Mouse (Mus musculus) MEL (cell line): Measurements from ENCODE around the gene Bst2. TPM values are rescaled to one million over a fixed set of nuclear protein-coding genes. Genes with fewer than 3 reads are reported as not detected.

Source experiments
- DNase-seq: peaks from one replicate; pipeline ENCODE4 v3.0.0; 2011; ENCODE audit warnings: low read depth, low spot score
- H3K27ac ChIP-seq: 2 replicates; pipeline ENCODE4 v1.5.1; 2012; ENCODE audit warnings: low read depth, mild to moderate bottlenecking, control low read depth, low read length, moderate library complexity; ENCODE audit not compliant: control insufficient read depth
- H3K27me3 ChIP-seq, 2 experiments: fragments of 150-350 bp in 1 of 2; sonication (generic) in 1 of 2; 2 replicates each; pipeline ENCODE4 v1.6.1; 2012; ENCODE audit warnings: low read length in 2 of 2, mild to moderate bottlenecking in 2 of 2, improper control_type of control experiment in 1 of 2, moderate library complexity in 1 of 2; ENCODE audit not compliant: insufficient read depth in 2 of 2, control insufficient read depth in 1 of 2
- H3K36me3 ChIP-seq, 2 experiments: 2 replicates each; pipeline ENCODE4 v1.6.1; 2012 to 2014; ENCODE audit warnings: low read length in 2 of 2, improper control_type of control experiment in 1 of 2, inconsistent platforms in 1 of 2, mild to moderate bottlenecking in 1 of 2; ENCODE audit not compliant: insufficient read depth in 2 of 2, control insufficient read depth in 1 of 2
- H3K4me1 ChIP-seq, 2 experiments: fragments of 150-350 bp in 1 of 2; sonication (generic) in 1 of 2; 2 replicates each; pipeline ENCODE4 v1.6.1; 2012; ENCODE audit warnings: low read length in 2 of 2, improper control_type of control experiment in 1 of 2, mild to moderate bottlenecking in 1 of 2; ENCODE audit not compliant: insufficient read depth in 2 of 2, control insufficient read depth in 1 of 2
- H3K4me3 ChIP-seq, 2 experiments: fragments of 150-350 bp in 1 of 2; sonication (generic) in 1 of 2; 2 replicates each; pipeline ENCODE4 v1.5.1; 2012; ENCODE audit warnings: low read depth in 2 of 2, low read length in 2 of 2, mild to moderate bottlenecking in 2 of 2, moderate library complexity in 2 of 2, control low read depth in 1 of 2, improper control_type of control experiment in 1 of 2; ENCODE audit not compliant: control insufficient read depth in 1 of 2, insufficient read depth in 1 of 2
- H3K79me2 ChIP-seq: 2 replicates; pipeline ENCODE4 v1.6.1; 2012; ENCODE audit warnings: mild to moderate bottlenecking, low read length, moderate library complexity; ENCODE audit not compliant: control insufficient read depth, poor library complexity, insufficient read depth
- H3K9ac ChIP-seq: 2 replicates; pipeline ENCODE4 v1.6.1; 2012; ENCODE audit warnings: low read depth, mild to moderate bottlenecking, control low read depth, low read length, moderate library complexity; ENCODE audit not compliant: control insufficient read depth, poor library complexity, severe bottlenecking
- H3K9me3 ChIP-seq: fragments of 150-350 bp; sonication (generic); replicated peaks from 2 replicates; pipeline ENCODE4 v1.6.1; 2012; ENCODE audit warnings: mild to moderate bottlenecking, low read length, improper control_type of control experiment, moderate library complexity; ENCODE audit not compliant: insufficient read depth
- CHD1 ChIP-seq: IDR thresholded peaks from 2 replicates; pipeline ENCODE4 v1.6.1; 2012; ENCODE audit warnings: low read depth, mild to moderate bottlenecking, inconsistent platforms, low read length, improper control_type of control experiment
- E2F4 ChIP-seq: IDR thresholded peaks from 2 replicates; pipeline ENCODE4 v1.6.1; 2011; ENCODE audit warnings: low read depth, low read length, improper control_type of control experiment, borderline replicate concordance
- ETS1 ChIP-seq: IDR thresholded peaks from 2 replicates; pipeline ENCODE4 v1.6.1; 2012; ENCODE audit warnings: low read depth, mild to moderate bottlenecking, inconsistent platforms, low read length, improper control_type of control experiment, moderate library complexity
- GATA1 ChIP-seq: IDR thresholded peaks from 2 replicates; pipeline ENCODE4 v1.6.1; 2011; ENCODE audit warnings: low read depth, low read length, improper control_type of control experiment
- HCFC1 ChIP-seq: IDR thresholded peaks from 2 replicates; pipeline ENCODE4 v1.6.1; 2012; ENCODE audit warnings: low read depth, mild to moderate bottlenecking, inconsistent platforms, low read length, improper control_type of control experiment, moderate library complexity
- KAT2A ChIP-seq: conservative IDR thresholded peaks from 2 replicates; pipeline ENCODE4 v1.6.1; 2012; ENCODE audit warnings: low read depth, low read length, improper control_type of control experiment, inconsistent platforms
- MAX ChIP-seq: IDR thresholded peaks from 2 replicates; pipeline ENCODE4 v1.6.1; 2011; ENCODE audit warnings: low read length, improper control_type of control experiment
- MAZ ChIP-seq: IDR thresholded peaks from 2 replicates; pipeline ENCODE4 v1.6.1; 2012; ENCODE audit warnings: low read depth, mild to moderate bottlenecking, inconsistent platforms, low read length, improper control_type of control experiment
- MEF2A ChIP-seq: IDR thresholded peaks from 2 replicates; pipeline ENCODE4 v1.6.1; 2014; ENCODE audit warnings: low read depth, mild to moderate bottlenecking, inconsistent platforms, low read length, improper control_type of control experiment; ENCODE audit not compliant: poor library complexity, insufficient replicate concordance, severe bottlenecking; ENCODE audit errors: extremely low read depth
- MYB ChIP-seq: IDR thresholded peaks from 2 replicates; pipeline ENCODE4 v1.6.1; 2011; ENCODE audit warnings: mild to moderate bottlenecking, low read depth, low read length, improper control_type of control experiment
- NRF1 ChIP-seq: IDR thresholded peaks from 2 replicates; pipeline ENCODE4 v1.6.1; 2014; ENCODE audit warnings: low read depth, mild to moderate bottlenecking, inconsistent platforms, low read length, improper control_type of control experiment, moderate library complexity; ENCODE audit not compliant: poor library complexity, insufficient read depth, severe bottlenecking
- POLR2A ChIP-seq, 2 experiments: IDR thresholded peaks; 2 replicates each; pipeline ENCODE4 v1.6.1; 2011 to 2012; ENCODE audit warnings: low read length in 2 of 2, mild to moderate bottlenecking in 2 of 2, control low read depth in 1 of 2, improper control_type of control experiment in 1 of 2, low read depth in 1 of 2, moderate library complexity in 1 of 2; ENCODE audit not compliant: control insufficient read depth in 1 of 2, insufficient read depth in 1 of 2, poor library complexity in 1 of 2
- RAD21 ChIP-seq: IDR thresholded peaks from 2 replicates; pipeline ENCODE4 v1.6.1; 2011; ENCODE audit warnings: mild to moderate bottlenecking, low read depth, low read length, improper control_type of control experiment
- TCF12 ChIP-seq: IDR thresholded peaks from 2 replicates; pipeline ENCODE4 v1.6.1; 2014; ENCODE audit warnings: low read depth, mild to moderate bottlenecking, inconsistent platforms, low read length, improper control_type of control experiment, moderate library complexity
- ZMIZ1 ChIP-seq: IDR thresholded peaks from 2 replicates; pipeline ENCODE4 v1.6.1; 2012; ENCODE audit warnings: low read depth, mild to moderate bottlenecking, inconsistent platforms, low read length, improper control_type of control experiment, moderate library complexity
- ZNF384 ChIP-seq: IDR thresholded peaks from 2 replicates; pipeline ENCODE4 v1.6.1; 2012; ENCODE audit warnings: low read depth, mild to moderate bottlenecking, inconsistent platforms, low read length, improper control_type of control experiment
- polyA plus RNA-seq, 2 experiments: library from polyadenylated mRNA; stranded (reverse) in 1 of 2; unstranded in 1 of 2; fragments of >175 nt in 1 of 2; fragments of >200 nt in 1 of 2; gene quantifications; 2 replicates each; pipeline versions ENCODE4 v1.2.1 to v1.2.4; 2012; ENCODE audit warnings: low replicate concordance in 2 of 2, low read depth in 1 of 2; ENCODE audit not compliant: insufficient read length in 2 of 2, insufficient read depth in 1 of 2, missing spikeins in 1 of 2
- total RNA-seq: library from RNA; depleted of rRNA; stranded (reverse); fragments of 300-350 nt; gene quantifications from 2 replicates; pipeline ENCODE4 v1.2.3, GENCODE M21; 2012

The Bst2 gene
- total and polyA plus RNA-seq, 3 experiments = 49.9 to 125 TPM; not detected in 1

DNA sequence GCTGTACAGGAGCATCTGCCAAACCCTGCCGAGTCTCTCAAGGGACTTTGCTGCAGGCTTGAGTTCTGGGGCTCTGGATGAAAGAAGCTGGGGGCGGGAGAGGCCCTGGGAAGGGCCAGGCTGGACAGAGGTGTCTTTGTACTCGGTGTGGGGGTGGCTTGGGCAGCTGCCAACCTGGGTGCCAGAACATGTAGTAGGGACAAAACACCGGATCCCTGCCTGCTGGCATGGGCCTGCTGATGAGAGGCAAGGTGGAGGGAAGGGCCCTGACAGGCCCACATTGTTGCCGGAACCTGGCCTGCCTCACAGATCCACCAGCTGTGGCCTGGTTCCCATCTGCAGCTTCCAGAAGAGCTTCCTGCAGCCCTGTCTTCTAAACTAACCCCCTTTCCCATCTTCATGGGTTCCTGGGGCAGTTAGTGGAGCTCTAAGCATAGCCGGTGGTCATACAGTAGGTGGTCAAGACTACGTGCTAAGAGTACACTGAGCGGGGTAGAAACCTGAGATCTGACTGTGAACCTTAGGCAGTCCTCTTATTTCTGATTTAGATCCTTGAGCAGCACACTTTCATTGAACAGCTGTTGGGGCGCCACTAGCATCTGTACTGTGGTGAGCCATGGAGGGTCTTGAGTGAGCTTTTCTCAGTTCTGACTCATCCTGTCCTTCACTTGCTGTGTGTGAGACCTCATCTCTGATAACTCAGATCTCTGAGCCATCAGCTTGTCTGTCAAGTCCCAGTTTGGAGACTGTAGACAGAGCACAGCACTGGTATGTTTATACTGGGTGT lies 35.8 kb upstream of the Bst2 start:
- H3K9ac ChIP-seq = no peak overlapping the region
- no peaks in the 10 kb centered on the region; a peak in 1 of 4 replicates for H3K4me1 ChIP-seq
- H3K36me3 ChIP-seq = no peaks in the 10 kb centered on the region
- no peaks in the 10 kb centered on the region; a peak in 2 of 4 replicates for H3K27me3 ChIP-seq
- no peaks in the 10 kb centered on the region for H3K9me3 ChIP-seq
- TF ChIP-seq TCF12 (no peak), MAX (no peak), MYB (no peak), HCFC1 (no peak), ZNF384 (no peak), ETS1 (no peak), MEF2A (no peak)
- H3K4me3 ChIP-seq = no peak overlapping the region
- DNase-seq = no peak
- no peaks in the 10 kb centered on the region for H3K79me2 ChIP-seq
- no peak overlapping the region for H3K27ac ChIP-seq

- Histone ChIP-seq H3K9ac (no peak overlapping the region), H3K4me1 (no peaks in the 10 kb centered on the region; a peak in 1 of 4 replicates), H3K4me3 (no peak overlapping the region), H3K36me3 (no peaks in the 10 kb centered on the region), H3K27ac (no peak overlapping the region), H3K79me2 (no peaks in the 10 kb centered on the region), H3K27me3 (no peaks in the 10 kb centered on the region; a peak in 2 of 4 replicates), H3K9me3 (no peaks in the 10 kb centered on the region)
- TF ChIP-seq ZMIZ1 (no peak), MAZ (no peak), RAD21 (no peak), GATA1 (no peak), POLR2A (IDR thresholded peaks at IDR 0.05; ENCODE audit: control insufficient read depth in 1 of 2, insufficient read depth in 1 of 2, low read depth in 1 of 2, low read length in 2 of 2, poor library complexity in 1 of 2) (no peak), MYB (no peak), NRF1 (no peak), HCFC1 (no peak), E2F4 (no peak), CHD1 (no peak), KAT2A (no peak)
- no peak for DNase-seq
These were observed 34.8 kb upstream of the Bst2 start for GRCm38 (mm10) chr8:71572077-71572476.
